Mouse (Mus musculus): ENCODE measurements around the gene Myod1.

Gene Myod1

GRCm38 (mm10) chr7:46415818-46416425 lies 39.6 kb downstream of the Myod1 start:
- no peak for DNase-seq (ENCODE audit: low spot score)

GRCm38 (mm10) chr7:46417467-46417866 lies 41.2 kb downstream of the Myod1 start:
- no peak for DNase-seq (ENCODE audit: low spot score)

- no peak for DNase-seq (ENCODE audit: low spot score)
Observed at GRCm38 (mm10) chr7:46418102-46418622, 41.9 kb downstream of the Myod1 start.

- no peak for DNase-seq (ENCODE audit: low spot score)
Observed at GRCm38 (mm10) chr7:46421535-46421934, 45.3 kb downstream of the Myod1 start.

DNA sequence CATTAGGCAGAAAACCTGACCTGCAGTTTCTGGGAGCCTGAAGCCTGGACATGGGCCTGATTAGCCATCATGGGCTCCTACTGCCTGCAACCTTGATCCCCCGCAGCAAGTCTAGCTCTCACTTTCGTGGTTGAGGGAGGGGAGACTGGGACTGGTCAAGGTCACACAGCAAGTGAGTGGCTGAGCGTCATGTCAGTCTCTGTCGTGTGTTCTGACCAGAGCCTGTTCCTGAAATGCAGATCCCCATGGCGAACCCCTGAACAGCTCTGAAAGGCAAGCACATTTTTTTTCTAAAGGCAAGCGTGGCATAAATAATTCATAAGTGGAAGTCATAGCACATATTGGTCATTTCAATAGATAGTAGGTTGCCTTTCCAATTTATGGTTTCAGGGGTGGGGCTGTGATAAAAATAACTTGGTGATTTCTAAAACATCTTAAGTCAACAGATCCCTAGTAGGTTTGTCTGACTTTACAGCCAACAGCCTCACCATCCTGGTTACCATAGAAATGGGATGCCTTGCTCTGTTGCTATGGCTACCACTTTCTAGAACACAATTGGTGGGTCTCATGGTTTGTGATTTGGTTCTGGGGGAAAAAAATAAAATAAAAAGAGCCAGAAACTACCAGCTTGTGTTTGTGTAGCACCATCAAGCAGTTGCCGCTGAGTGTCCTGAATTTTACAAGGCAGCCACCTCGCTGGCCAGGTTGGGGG lies 45.9 kb downstream of the Myod1 start:
- DNase-seq (ENCODE audit: low spot score) = no peak

- peak; percentile 7 for DNase-seq (ENCODE audit: low spot score)
Observed at GRCm38 (mm10) chr7:46422764-46423412, 46.6 kb downstream of the Myod1 start.

GRCm38 (mm10) chr7:46423951-46424350 lies 47.7 kb downstream of the Myod1 start:
- no peak for DNase-seq (ENCODE audit: low spot score)

GRCm38 (mm10) chr7:46425012-46425411 lies 48.7 kb downstream of the Myod1 start:
- DNase-seq (ENCODE audit: low spot score) = no peak

Data from lung, postnatal 25 days (tissue).